Mouse (Mus musculus) neural tube, embryonic 10.5 days (tissue): ENCODE measurements at regions not wholly inside any gene's neighbourhood (a gene's known extent, or its start where the extent isn't known, plus 50 kb on each side); places are given as distances from the start of the nearest gene placed in this dataset.

Source experiments
- DNase-seq: peaks from one replicate; pipeline ENCODE4 v3.0.0-alpha.2; 2017; ENCODE audit warnings: low spot score; ENCODE audit errors: extremely low spot score

GRCm38 (mm10) chr6:101484526-101485287, 107.0 kb upstream of the Pdzrn3 start:
- DNase-seq = peak; percentile 61

GRCm38 (mm10) chr6:101482635-101483465, 105.2 kb upstream of the Pdzrn3 start:
- DNase-seq = peak; percentile 37

- no peak for DNase-seq
These were observed 96.3 kb upstream of the Pdzrn3 start for GRCm38 (mm10) chr6:101473956-101474355.

- DNase-seq = peak; percentile 23
These were observed 95.7 kb upstream of the Pdzrn3 start for GRCm38 (mm10) chr6:101473257-101473925.

GRCm38 (mm10) chr6:101464910-101465309, 87.2 kb upstream of the Pdzrn3 start:
- no peak for DNase-seq

GRCm38 (mm10) chr6:101463812-101464320, 86.2 kb upstream of the Pdzrn3 start:
- no peak for DNase-seq

GRCm38 (mm10) chr6:101446720-101447119, 69.0 kb upstream of the Pdzrn3 start:
- no peak for DNase-seq

- no peak for DNase-seq
These were observed 68.6 kb upstream of the Pdzrn3 start for GRCm38 (mm10) chr6:101446316-101446715.

- DNase-seq = no peak
These were observed 55.1 kb upstream of the Pdzrn3 start for GRCm38 (mm10) chr6:101432769-101433168.

GRCm38 (mm10) chr6:101429634-101430033, 51.9 kb upstream of the Pdzrn3 start:
- DNase-seq = no peak
